Mouse (Mus musculus) MEL (cell line): ENCODE results near the gene Art3. TPM values are rescaled to one million over a fixed set of nuclear protein-coding genes. Genes with fewer than 3 reads are reported as not detected.
A peak's percentile ranks its signal among the peaks of the same experiment; 100 is the strongest.

Source experiments
- DNase-seq: peaks from one replicate; pipeline ENCODE4 v3.0.0; 2011; ENCODE audit warnings: low read depth, low spot score
- H3K27ac ChIP-seq: 2 replicates; pipeline ENCODE4 v1.5.1; 2012; ENCODE audit warnings: low read depth, mild to moderate bottlenecking, control low read depth, low read length, moderate library complexity; ENCODE audit not compliant: control insufficient read depth
- H3K27me3 ChIP-seq, 2 experiments: fragments of 150-350 bp in 1 of 2; sonication (generic) in 1 of 2; 2 replicates each; pipeline ENCODE4 v1.6.1; 2012; ENCODE audit warnings: low read length in 2 of 2, mild to moderate bottlenecking in 2 of 2, improper control_type of control experiment in 1 of 2, moderate library complexity in 1 of 2; ENCODE audit not compliant: insufficient read depth in 2 of 2, control insufficient read depth in 1 of 2
- H3K36me3 ChIP-seq, 2 experiments: 2 replicates each; pipeline ENCODE4 v1.6.1; 2012 to 2014; ENCODE audit warnings: low read length in 2 of 2, improper control_type of control experiment in 1 of 2, inconsistent platforms in 1 of 2, mild to moderate bottlenecking in 1 of 2; ENCODE audit not compliant: insufficient read depth in 2 of 2, control insufficient read depth in 1 of 2
- H3K4me1 ChIP-seq, 2 experiments: fragments of 150-350 bp in 1 of 2; sonication (generic) in 1 of 2; 2 replicates each; pipeline ENCODE4 v1.6.1; 2012; ENCODE audit warnings: low read length in 2 of 2, improper control_type of control experiment in 1 of 2, mild to moderate bottlenecking in 1 of 2; ENCODE audit not compliant: insufficient read depth in 2 of 2, control insufficient read depth in 1 of 2
- H3K4me3 ChIP-seq, 2 experiments: fragments of 150-350 bp in 1 of 2; sonication (generic) in 1 of 2; 2 replicates each; pipeline ENCODE4 v1.5.1; 2012; ENCODE audit warnings: low read depth in 2 of 2, low read length in 2 of 2, mild to moderate bottlenecking in 2 of 2, moderate library complexity in 2 of 2, control low read depth in 1 of 2, improper control_type of control experiment in 1 of 2; ENCODE audit not compliant: control insufficient read depth in 1 of 2, insufficient read depth in 1 of 2
- H3K79me2 ChIP-seq: 2 replicates; pipeline ENCODE4 v1.6.1; 2012; ENCODE audit warnings: mild to moderate bottlenecking, low read length, moderate library complexity; ENCODE audit not compliant: control insufficient read depth, poor library complexity, insufficient read depth
- H3K9ac ChIP-seq: 2 replicates; pipeline ENCODE4 v1.6.1; 2012; ENCODE audit warnings: low read depth, mild to moderate bottlenecking, control low read depth, low read length, moderate library complexity; ENCODE audit not compliant: control insufficient read depth, poor library complexity, severe bottlenecking
- H3K9me3 ChIP-seq: fragments of 150-350 bp; sonication (generic); replicated peaks from 2 replicates; pipeline ENCODE4 v1.6.1; 2012; ENCODE audit warnings: mild to moderate bottlenecking, low read length, improper control_type of control experiment, moderate library complexity; ENCODE audit not compliant: insufficient read depth
- BHLHE40 ChIP-seq: IDR thresholded peaks from 2 replicates; pipeline ENCODE4 v1.6.1; 2012; ENCODE audit warnings: low read depth, mild to moderate bottlenecking, inconsistent platforms, low read length, improper control_type of control experiment, borderline replicate concordance
- CHD1 ChIP-seq: IDR thresholded peaks from 2 replicates; pipeline ENCODE4 v1.6.1; 2012; ENCODE audit warnings: low read depth, mild to moderate bottlenecking, inconsistent platforms, low read length, improper control_type of control experiment
- E2F4 ChIP-seq: IDR thresholded peaks from 2 replicates; pipeline ENCODE4 v1.6.1; 2011; ENCODE audit warnings: low read depth, low read length, improper control_type of control experiment, borderline replicate concordance
- ETS1 ChIP-seq: IDR thresholded peaks from 2 replicates; pipeline ENCODE4 v1.6.1; 2012; ENCODE audit warnings: low read depth, mild to moderate bottlenecking, inconsistent platforms, low read length, improper control_type of control experiment, moderate library complexity
- HCFC1 ChIP-seq: IDR thresholded peaks from 2 replicates; pipeline ENCODE4 v1.6.1; 2012; ENCODE audit warnings: low read depth, mild to moderate bottlenecking, inconsistent platforms, low read length, improper control_type of control experiment, moderate library complexity
- JUND ChIP-seq: IDR thresholded peaks from 2 replicates; pipeline ENCODE4 v1.6.1; 2011; ENCODE audit warnings: low read depth, mild to moderate bottlenecking, improper control_type of control experiment, low read length
- KAT2A ChIP-seq: conservative IDR thresholded peaks from 2 replicates; pipeline ENCODE4 v1.6.1; 2012; ENCODE audit warnings: low read depth, low read length, improper control_type of control experiment, inconsistent platforms
- MAX ChIP-seq: IDR thresholded peaks from 2 replicates; pipeline ENCODE4 v1.6.1; 2011; ENCODE audit warnings: low read length, improper control_type of control experiment
- MEF2A ChIP-seq: IDR thresholded peaks from 2 replicates; pipeline ENCODE4 v1.6.1; 2014; ENCODE audit warnings: low read depth, mild to moderate bottlenecking, inconsistent platforms, low read length, improper control_type of control experiment; ENCODE audit not compliant: poor library complexity, insufficient replicate concordance, severe bottlenecking; ENCODE audit errors: extremely low read depth
- MYC ChIP-seq: IDR thresholded peaks from 2 replicates; pipeline ENCODE4 v1.6.1; 2011; ENCODE audit warnings: low read depth, mild to moderate bottlenecking, low read length, improper control_type of control experiment, moderate library complexity
- POLR2AphosphoS5 ChIP-seq: IDR thresholded peaks from 2 replicates; pipeline ENCODE4 v1.6.1; 2012; ENCODE audit warnings: low read depth, borderline replicate concordance, mild to moderate bottlenecking, inconsistent platforms, low read length, moderate library complexity, mixed read lengths
- RCOR1 ChIP-seq: IDR thresholded peaks from 2 replicates; pipeline ENCODE4 v1.6.1; 2012; ENCODE audit warnings: low read depth, mild to moderate bottlenecking, inconsistent platforms, low read length, improper control_type of control experiment
- USF2 ChIP-seq, 2 experiments: IDR thresholded peaks; 2 replicates each; pipeline ENCODE4 v1.6.1; 2011 to 2012; ENCODE audit warnings: improper control_type of control experiment in 2 of 2, low read length in 2 of 2, borderline replicate concordance in 1 of 2, inconsistent platforms in 1 of 2, low read depth in 1 of 2, mild to moderate bottlenecking in 1 of 2; ENCODE audit not compliant: insufficient read depth in 1 of 2
- ZC3H11A ChIP-seq: IDR thresholded peaks from 2 replicates; pipeline ENCODE4 v1.6.1; 2012; ENCODE audit warnings: low read depth, mild to moderate bottlenecking, inconsistent platforms, low read length, improper control_type of control experiment
- ZMIZ1 ChIP-seq: IDR thresholded peaks from 2 replicates; pipeline ENCODE4 v1.6.1; 2012; ENCODE audit warnings: low read depth, mild to moderate bottlenecking, inconsistent platforms, low read length, improper control_type of control experiment, moderate library complexity
- ZNF384 ChIP-seq: IDR thresholded peaks from 2 replicates; pipeline ENCODE4 v1.6.1; 2012; ENCODE audit warnings: low read depth, mild to moderate bottlenecking, inconsistent platforms, low read length, improper control_type of control experiment
- polyA plus RNA-seq, 2 experiments: library from polyadenylated mRNA; stranded (reverse) in 1 of 2; unstranded in 1 of 2; fragments of >175 nt in 1 of 2; fragments of >200 nt in 1 of 2; gene quantifications; 2 replicates each; pipeline versions ENCODE4 v1.2.1 to v1.2.4; 2012; ENCODE audit warnings: low replicate concordance in 2 of 2, low read depth in 1 of 2; ENCODE audit not compliant: insufficient read length in 2 of 2, insufficient read depth in 1 of 2, missing spikeins in 1 of 2
- total RNA-seq: library from RNA; depleted of rRNA; stranded (reverse); fragments of 300-350 nt; gene quantifications from 2 replicates; pipeline ENCODE4 v1.2.3, GENCODE M21; 2012

Art3 gene
- total and polyA plus RNA-seq, 3 experiments = not detected

GRCm38 (mm10) chr5:92374721-92375142 is 43.1 kb downstream of the Art3 start:
- H3K4me3 ChIP-seq = no peak overlapping the region
- peaks cover 0 to 10% of the 10 kb centered on the region in 2 experiments; a peak in 2 of 4 replicates for H3K4me1 ChIP-seq
- no peaks in the 10 kb centered on the region for H3K9me3 ChIP-seq
- DNase-seq = no peak
- TF ChIP-seq ETS1 = no peak
- no peak for TF ChIP-seq JUND
- TF ChIP-seq MEF2A = no peak
- no peak for TF ChIP-seq MYC
- TF ChIP-seq USF2 (IDR thresholded peaks at IDR 0.05; ENCODE audit: borderline replicate concordance in 1 of 2, insufficient read depth in 1 of 2, low read depth in 1 of 2, low read length in 2 of 2) = no peak
- no peak for TF ChIP-seq CHD1
- no peak for TF ChIP-seq ZC3H11A
- TF ChIP-seq E2F4 = no peak
- no peak for TF ChIP-seq KAT2A
- TF ChIP-seq ZNF384 = no peak
- no peak for TF ChIP-seq ZMIZ1
- no peak for TF ChIP-seq RCOR1
- TF ChIP-seq BHLHE40 = no peak
- TF ChIP-seq POLR2AphosphoS5 = no peak
- no peaks in the 10 kb centered on the region for H3K79me2 ChIP-seq
- no peaks in the 10 kb centered on the region for H3K36me3 ChIP-seq
- H3K27ac ChIP-seq = no peak overlapping the region
- peaks cover 5 to 8% of the 10 kb centered on the region in 2 experiments for H3K27me3 ChIP-seq
- no peak overlapping the region for H3K9ac ChIP-seq

- TF ChIP-seq HCFC1 = no peak
- 0 out of 2 replicates have a peak, but pooled peaks have one; percentile 25 for TF ChIP-seq MAX
- peak; percentile 30 for DNase-seq
- Histone ChIP-seq H3K27ac (no peak overlapping the region), H3K4me3 (no peak overlapping the region), H3K9ac (no peak overlapping the region), H3K36me3 (no peaks in the 10 kb centered on the region), H3K9me3 (no peaks in the 10 kb centered on the region), H3K4me1 (peaks cover 0 to 10% of the 10 kb centered on the region in 2 experiments; a peak in 2 of 4 replicates), H3K27me3 (peaks cover 5 to 6% of the 10 kb centered on the region in 2 experiments), H3K79me2 (no peaks in the 10 kb centered on the region)
These were observed 43.7 kb downstream of the Art3 start for GRCm38 (mm10) chr5:92375368-92375767.
